Mouse (Mus musculus) embryonic facial prominence, embryonic 14.5 days (tissue): ENCODE results near the gene B3galt2. TPM values are rescaled to one million over a fixed set of nuclear protein-coding genes. Genes with fewer than 3 reads are reported as not detected.

ENCODE experiments used
- ATAC-seq: fragments of 200-750 bp; cut with Nextera tagmentation; 2 replicates; pipeline ENCODE4 v1.8.0; 2017; ENCODE audit warnings: low read depth, moderate number of reproducible peaks, moderate TSS enrichment
- DNase-seq: peaks from one replicate; pipeline ENCODE4 v3.0.0-alpha.2; 2015; ENCODE audit warnings: low spot score
- H3K27ac ChIP-seq: fragments of 300-500 bp; sonication (generic); replicated peaks from 2 replicates; pipeline ENCODE4 v1.5.1; 2014; ENCODE audit warnings: low read depth, mild to moderate bottlenecking, low read length, moderate library complexity
- H3K27me3 ChIP-seq: fragments of 300-500 bp; sonication (generic); replicated peaks from 2 replicates; pipeline ENCODE4 v1.6.1; 2014; ENCODE audit warnings: low read length; ENCODE audit not compliant: control insufficient read depth, insufficient read depth
- H3K36me3 ChIP-seq: fragments of 300-500 bp; sonication (generic); 2 replicates; pipeline ENCODE4 v1.6.1; 2014; ENCODE audit warnings: low read length, mixed read lengths; ENCODE audit not compliant: control insufficient read depth, insufficient read depth
- H3K4me1 ChIP-seq: fragments of 300-500 bp; sonication (generic); 2 replicates; pipeline ENCODE4 v1.6.1; 2014; ENCODE audit warnings: antibody characterized with exemption, low read length; ENCODE audit not compliant: control insufficient read depth, insufficient read depth
- H3K4me2 ChIP-seq: fragments of 300-500 bp; sonication (generic); 2 replicates; pipeline ENCODE4 v1.6.1; 2014; ENCODE audit warnings: low read depth, mild to moderate bottlenecking, low read length, moderate library complexity, mixed read lengths
- H3K4me3 ChIP-seq: fragments of 300-500 bp; sonication (generic); 2 replicates; pipeline ENCODE4 v1.5.1; 2014; ENCODE audit warnings: low read depth, mild to moderate bottlenecking, low read length
- H3K9ac ChIP-seq: fragments of 300-500 bp; sonication (generic); 2 replicates; pipeline ENCODE4 v1.6.1; 2014; ENCODE audit warnings: low read depth, mild to moderate bottlenecking, low read length, moderate library complexity, mixed read lengths
- H3K9me3 ChIP-seq: fragments of 300-500 bp; sonication (generic); 2 replicates; pipeline ENCODE4 v1.6.1; 2016; ENCODE audit warnings: low read length; ENCODE audit not compliant: control insufficient read depth
- WGBS: fragments of 180-500 bp; shearing (Covaris S2); extraction: QIAGEN DNeasy Blood & Tissue Kit; methylation state at CpG from one replicate; pipeline ENCODE4 v1.1.7; 2014; 5-methylcytosine and 5-hydroxymethylcytosine counted together
- polyA plus RNA-seq: library from polyadenylated mRNA; unstranded; fragments of >200 nt; fragmentation: Nextera tagmentation; extraction: Ambion mirVana; gene quantifications from 2 replicates; pipeline ENCODE4 v1.2.1, GENCODE M21; 2014

The B3galt2 gene
- 2.2 and 2.3 TPM in 2 replicates for polyA plus RNA-seq

DNA sequence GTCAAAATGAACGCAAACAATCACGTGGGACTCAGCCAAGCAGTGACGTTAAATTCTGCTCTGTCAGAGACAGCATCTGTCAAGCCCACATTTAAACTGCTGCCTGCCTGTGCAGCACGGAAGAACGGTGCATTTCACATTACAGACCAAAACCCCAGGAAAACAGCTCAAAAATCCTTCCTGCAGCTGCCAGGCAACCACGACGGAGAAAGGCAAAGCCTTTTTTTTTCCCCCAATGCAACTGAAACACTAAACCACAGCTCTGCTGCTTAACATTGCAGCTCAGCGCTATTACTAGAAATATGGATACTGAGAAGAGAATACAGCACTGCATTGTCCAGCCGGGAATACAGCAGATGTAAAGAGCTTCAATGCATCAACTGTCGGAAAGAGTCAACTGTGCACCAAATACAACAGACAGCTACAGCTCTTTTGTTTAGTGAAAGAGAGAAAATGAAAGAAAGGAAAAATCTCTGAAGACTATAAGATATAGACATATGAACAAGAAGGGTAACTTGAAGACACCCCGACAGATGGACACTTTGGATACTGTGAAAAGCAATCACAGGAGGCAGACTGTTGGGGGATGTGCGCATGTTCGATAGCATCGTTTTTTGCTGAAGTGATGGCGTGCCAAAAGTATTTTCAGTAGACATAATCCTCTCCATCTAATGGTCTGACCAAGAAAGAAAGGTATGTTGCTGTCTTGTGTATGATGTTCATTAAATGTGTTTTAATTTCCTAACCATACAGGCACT is at the start of gene B3galt2:
Gene B3galt2, plus strand, starts transcription at position 15 of the 758 bp plus-strand sequence.
- peak; percentile 81 for DNase-seq
- ATAC-seq: peak; percentile 90
- H3K36me3 ChIP-seq: no peaks in the 10 kb centered on the region
- peak within 1 kb of the TSS; percentile 49 for H3K9ac ChIP-seq
- H3K27me3 ChIP-seq: no peaks in the 10 kb centered on the region
- H3K27ac ChIP-seq: peak within 1 kb of the TSS; percentile 54
- peak within 1 kb of the TSS; percentile 50 for H3K4me2 ChIP-seq
- no peaks in the 10 kb centered on the region; the same call in 1 of the 2 replicates for H3K4me1 ChIP-seq
- H3K4me3 ChIP-seq: peak within 1 kb of the TSS; percentile 32
- H3K9me3 ChIP-seq: no peaks in the 10 kb centered on the region
- WGBS: 33% methylated on average over 15 of the region's 15 CpGs

DNA sequence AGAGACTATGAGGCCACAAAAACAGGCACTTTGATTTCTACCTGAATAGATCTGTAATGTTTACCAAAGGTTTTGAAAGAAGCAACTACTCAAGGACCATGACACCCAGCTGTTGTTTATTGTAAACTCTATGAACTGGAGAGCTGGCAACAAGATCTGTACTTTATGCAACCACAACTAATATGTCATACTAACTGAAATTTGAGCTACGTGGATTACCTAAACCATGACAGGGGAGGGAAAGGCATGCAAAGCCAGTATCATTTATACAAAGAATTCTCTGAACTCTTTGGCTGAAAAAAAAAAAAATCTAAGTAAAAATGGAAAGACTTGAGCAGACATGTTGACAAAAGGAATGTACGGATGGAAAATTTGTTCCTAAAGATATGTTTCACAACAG is 43.6 kb upstream of the B3galt2 start:
- no peaks in the 10 kb centered on the region for H3K27me3 ChIP-seq
- DNase-seq (peak; percentile 53), ATAC-seq (peak; percentile 63; the same call in 1 of the 2 replicates)
- no peak overlapping the region for H3K4me3 ChIP-seq
- H3K9me3 ChIP-seq: 0 out of 2 replicates have a peak, but pooled peaks cover 4% of the 10 kb centered on the region
- H3K9ac ChIP-seq: no peak overlapping the region
- no peak overlapping the region for H3K4me2 ChIP-seq
- WGBS: 63% methylated on average over 2 of the region's 2 CpGs
- H3K4me1 ChIP-seq: no peaks in the 10 kb centered on the region
- H3K36me3 ChIP-seq: no peaks in the 10 kb centered on the region
- H3K27ac ChIP-seq: no peak overlapping the region

DNA sequence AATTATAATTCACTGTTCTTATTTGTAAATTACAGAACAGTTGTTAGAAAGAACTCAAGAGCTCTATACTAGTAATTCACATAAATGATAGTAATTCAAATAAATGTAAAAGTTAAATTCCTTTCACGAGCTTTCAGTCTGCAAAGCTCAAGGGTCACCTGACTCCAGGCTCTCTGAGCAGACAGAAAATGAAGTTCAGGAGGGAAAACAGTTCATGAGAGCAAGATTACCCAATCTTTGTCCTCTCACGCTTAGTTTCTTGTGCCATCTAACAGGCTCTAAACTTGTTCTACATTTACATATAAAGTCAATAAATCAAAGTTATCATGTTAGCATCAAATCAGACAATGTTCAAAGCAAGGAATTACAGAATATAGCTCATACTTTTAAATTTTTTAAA is 31.6 kb upstream of the B3galt2 start:
- no peak overlapping the region for H3K4me3 ChIP-seq
- no peaks in the 10 kb centered on the region for H3K4me1 ChIP-seq
- H3K9me3 ChIP-seq: no peaks in the 10 kb centered on the region
- peaks cover 31% of the 10 kb centered on the region for H3K36me3 ChIP-seq
- no peak overlapping the region for H3K9ac ChIP-seq
- 74% methylated on average over 2 of the region's 2 CpGs for WGBS
- no peaks in the 10 kb centered on the region for H3K27me3 ChIP-seq
- DNase-seq: no peak
- no peak overlapping the region for H3K4me2 ChIP-seq
- no peak overlapping the region for H3K27ac ChIP-seq
- ATAC-seq: no peak

- no peaks in the 10 kb centered on the region for H3K9me3 ChIP-seq
- no peaks in the 10 kb centered on the region for H3K4me1 ChIP-seq
- ATAC-seq (no peak), DNase-seq (no peak)
- peaks cover 49% of the 10 kb centered on the region for H3K36me3 ChIP-seq
- H3K27me3 ChIP-seq: no peaks in the 10 kb centered on the region
- no peak overlapping the region for H3K4me3 ChIP-seq
- 87% methylated on average over 2 of the region's 2 CpGs for WGBS
- H3K9ac ChIP-seq: no peak overlapping the region
- H3K27ac ChIP-seq: no peak overlapping the region
- no peak overlapping the region for H3K4me2 ChIP-seq
Measured at GRCm38 (mm10) chr1:143612901-143613300, 27.6 kb upstream of the B3galt2 start.

DNA sequence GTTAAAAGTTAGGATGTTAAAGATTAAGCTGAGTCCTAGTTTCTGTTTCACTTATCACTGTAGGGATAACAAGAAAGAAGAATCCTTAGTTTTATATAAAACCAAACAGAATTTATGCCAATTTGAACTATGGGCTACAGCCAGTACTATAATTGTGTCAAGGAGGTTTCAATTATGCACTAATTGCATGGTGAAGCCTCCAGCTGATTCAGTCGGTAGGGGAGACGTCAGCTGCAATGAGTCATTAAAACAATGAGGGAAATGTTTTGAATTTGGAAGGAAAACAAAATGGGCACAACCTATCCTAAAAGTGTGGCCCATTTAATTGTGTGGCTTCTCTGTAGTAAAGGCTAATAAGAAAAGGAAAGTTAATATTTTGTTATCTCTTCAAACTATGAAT is 20.7 kb upstream of the B3galt2 start:
- Histone ChIP-seq H3K4me3 (no peak overlapping the region), H3K27ac (no peak overlapping the region), H3K9ac (no peak overlapping the region), H3K4me2 (no peak overlapping the region), H3K4me1 (no peaks in the 10 kb centered on the region), H3K9me3 (no peaks in the 10 kb centered on the region), H3K27me3 (no peaks in the 10 kb centered on the region), H3K36me3 (peaks cover 28% of the 10 kb centered on the region)
- 32% methylated on average over 2 of the region's 2 CpGs for WGBS
- DNase-seq: peak; percentile 24
- no peak for ATAC-seq

DNA sequence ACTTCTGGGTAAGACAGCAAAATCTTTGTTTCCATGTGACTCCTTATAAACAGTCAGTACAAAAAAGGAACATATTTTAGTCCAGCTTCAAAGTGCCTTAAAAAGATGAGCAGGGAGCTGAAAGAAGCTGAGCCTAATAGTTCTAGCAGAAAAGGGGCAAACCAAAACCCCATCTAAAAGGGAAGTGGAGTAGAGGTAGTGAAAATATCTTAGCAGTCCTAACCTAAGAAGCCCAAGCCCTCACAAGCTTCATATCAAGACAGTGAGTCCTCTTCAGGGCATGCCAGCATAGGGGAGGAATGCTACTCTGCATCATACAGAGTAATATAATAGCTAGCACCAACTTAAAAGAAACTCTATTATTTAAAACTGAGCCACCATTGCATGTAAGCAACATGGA is 18.5 kb upstream of the B3galt2 start:
- Histone ChIP-seq H3K36me3 (peaks cover 37% of the 10 kb centered on the region), H3K9me3 (no peaks in the 10 kb centered on the region), H3K9ac (no peak overlapping the region), H3K4me1 (no peaks in the 10 kb centered on the region), H3K4me3 (no peak overlapping the region), H3K27me3 (no peaks in the 10 kb centered on the region), H3K27ac (no peak overlapping the region), H3K4me2 (no peak overlapping the region)
- no peak for ATAC-seq
- no peak for DNase-seq

DNA sequence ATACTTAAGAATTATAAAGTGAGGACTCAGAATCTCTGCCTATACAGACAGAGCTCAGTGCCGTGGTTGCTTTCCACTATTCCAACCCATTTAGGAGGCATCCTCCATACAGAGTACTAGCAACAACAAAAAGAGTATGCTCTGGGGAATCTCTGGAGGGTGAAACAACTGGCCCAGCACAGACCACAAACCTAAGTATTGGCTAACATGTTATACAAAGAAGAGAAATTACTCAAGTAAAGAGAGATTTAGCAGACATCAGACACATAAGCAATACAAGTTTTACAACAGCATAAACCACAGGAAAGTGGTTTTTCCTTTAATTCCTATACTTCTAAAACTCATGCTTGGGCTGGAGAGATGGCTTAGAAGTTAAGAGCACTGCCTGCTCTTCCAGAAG is 17.8 kb upstream of the B3galt2 start:
- WGBS: 80% methylated on average over 1 of the region's 1 CpGs
- no peak for ATAC-seq
- no peaks in the 10 kb centered on the region for H3K27me3 ChIP-seq

GRCm38 (mm10) chr1:143631337-143631736 is 9.1 kb upstream of the B3galt2 start:
- Histone ChIP-seq H3K4me1 (no peaks in the 10 kb centered on the region), H3K27me3 (no peaks in the 10 kb centered on the region), H3K4me3 (no peak overlapping the region), H3K9me3 (no peaks in the 10 kb centered on the region), H3K36me3 (peaks cover 10% of the 10 kb centered on the region), H3K27ac (no peak overlapping the region), H3K9ac (no peak overlapping the region), H3K4me2 (no peak overlapping the region)
- ATAC-seq (no peak), DNase-seq (no peak)
- WGBS: 54% methylated on average over 7 of the region's 7 CpGs

More for the DNA sequence above, 17.8 kb upstream of the B3galt2 start:
- DNase-seq: no peak
- Histone ChIP-seq H3K4me2 (no peak overlapping the region), H3K36me3 (peaks cover 37% of the 10 kb centered on the region), H3K9ac (no peak overlapping the region), H3K27ac (no peak overlapping the region), H3K4me1 (no peaks in the 10 kb centered on the region), H3K9me3 (no peaks in the 10 kb centered on the region), H3K4me3 (no peak overlapping the region)

GRCm38 (mm10) chr1:143632361-143632760 is 8.1 kb upstream of the B3galt2 start:
- Histone ChIP-seq H3K36me3 (0 out of 2 replicates have a peak, but pooled peaks cover under 1% of the 10 kb centered on the region), H3K4me1 (no peaks in the 10 kb centered on the region), H3K27ac (no peak overlapping the region), H3K27me3 (no peaks in the 10 kb centered on the region), H3K4me2 (no peak overlapping the region), H3K9ac (no peak overlapping the region), H3K4me3 (no peak overlapping the region), H3K9me3 (no peaks in the 10 kb centered on the region)
- ATAC-seq (no peak), DNase-seq (no peak)
- WGBS: 79% methylated on average over 1 of the region's 1 CpGs
